Mouse (Mus musculus): ENCODE measurements around the gene Bmx.

Bmx gene

DNA sequence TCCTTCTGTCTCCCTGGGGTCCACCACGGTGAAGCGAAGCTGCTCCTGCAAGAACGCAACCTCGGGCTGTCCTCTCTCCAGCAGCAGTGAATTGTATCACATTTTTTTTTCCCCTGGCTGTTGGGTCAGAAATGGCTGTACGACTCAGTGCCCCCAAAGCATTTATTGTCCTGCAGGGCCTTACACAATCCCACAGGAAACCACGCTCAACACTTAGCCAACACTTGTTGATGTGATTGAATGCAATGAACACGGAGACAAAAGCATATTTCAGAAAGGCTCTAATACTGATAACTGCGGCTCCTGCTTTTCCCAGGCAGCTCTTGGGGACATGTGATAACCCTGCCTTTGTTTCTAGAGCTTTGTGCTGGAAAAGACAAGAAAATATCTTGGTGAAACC, at the start of gene Bmx:
Gene Bmx (minus strand): TSS at position 137 of the 400 bp plus-strand sequence.
- peak in 1 of 2 experiments; percentile 10 for DNase-seq

- DNase-seq, result no peak
Measured at GRCm38 (mm10) chrX:164306250-164306649, 48.3 kb upstream of the Bmx start.

DNA sequence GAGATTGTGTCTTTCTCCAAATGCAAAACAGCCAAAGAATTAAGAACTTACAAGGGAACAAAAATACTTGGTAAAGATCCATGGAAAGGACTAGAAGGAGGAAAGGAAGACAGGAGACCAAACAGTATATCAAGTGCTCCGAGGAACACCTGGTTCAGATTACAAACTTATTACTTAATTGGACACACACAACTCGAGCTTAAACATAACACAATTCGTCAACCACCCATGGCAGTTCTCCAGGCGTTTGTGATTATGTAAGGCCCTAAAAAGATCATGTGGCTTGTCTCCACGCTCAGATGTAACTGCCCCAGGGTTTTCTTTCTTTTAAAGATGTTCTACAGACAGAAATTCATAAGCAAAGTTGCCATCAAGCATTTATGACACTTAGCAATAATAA, 33.2 kb upstream of the Bmx start:
- no peak for DNase-seq

- DNase-seq, result peak; percentile 23 to 30
Measured at GRCm38 (mm10) chrX:164287077-164287476, 29.1 kb upstream of the Bmx start.

DNA sequence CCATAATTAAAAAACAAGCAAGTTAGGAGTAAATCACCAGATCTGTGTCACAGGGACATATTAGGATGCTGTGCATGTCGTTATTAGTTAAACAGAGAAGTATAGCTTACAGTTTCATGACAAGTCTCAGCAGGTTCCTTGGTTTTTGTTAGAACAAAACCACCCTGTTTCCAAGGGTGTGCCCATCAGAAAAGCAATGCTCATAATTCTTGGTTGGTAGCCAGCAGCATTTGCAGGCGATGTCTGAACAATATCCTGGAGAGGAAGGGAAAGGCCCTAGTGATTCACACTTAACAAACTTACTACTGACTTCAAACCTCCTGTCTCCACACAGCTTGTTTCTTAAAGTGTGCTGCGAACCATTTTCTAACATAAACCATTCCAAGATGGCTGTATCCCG, 25.8 kb upstream of the Bmx start:
- DNase-seq, result no peak

GRCm38 (mm10) chrX:164280918-164281647, 23.1 kb upstream of the Bmx start:
- DNase-seq, result no peak

- no peak for DNase-seq
Measured at GRCm38 (mm10) chrX:164275536-164275935, 17.5 kb upstream of the Bmx start.

- no peak for DNase-seq
Measured at GRCm38 (mm10) chrX:164270603-164271002, 12.6 kb upstream of the Bmx start.

DNA sequence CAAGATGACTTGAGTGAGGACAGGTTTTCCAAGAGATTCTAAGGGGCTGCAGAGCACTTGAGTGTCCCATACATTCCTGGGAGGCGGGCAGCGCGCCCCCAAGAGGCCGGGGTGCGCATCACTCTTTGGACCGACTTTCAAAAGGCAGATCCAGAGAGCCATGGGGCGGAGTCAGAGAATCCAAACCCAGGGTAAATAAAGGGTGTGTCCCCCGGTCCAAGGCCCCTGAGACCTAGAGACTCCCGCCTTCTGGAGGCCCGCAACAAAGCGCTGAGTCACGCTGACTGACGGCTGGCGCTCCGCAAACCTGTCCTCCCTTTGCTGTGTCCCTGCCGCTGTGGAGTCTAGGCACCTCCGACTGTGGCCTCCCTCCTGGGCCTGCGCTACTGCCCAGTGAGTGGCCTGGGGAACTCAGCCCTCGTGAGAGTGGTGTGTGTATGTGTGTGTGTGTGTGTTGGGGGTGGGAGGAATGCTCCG, 11.3 kb upstream of the Bmx start, which contains the start of gene Pir:
Gene Pir (plus strand): TSS at position 87 of the 477 bp plus-strand sequence.
- peak; percentile 61 to 75 for DNase-seq

GRCm38 (mm10) chrX:164264861-164265260, 6.9 kb upstream of the Bmx start:
- no peak for DNase-seq

GRCm38 (mm10) chrX:164262286-164262685, 4.3 kb upstream of the Bmx start:
- DNase-seq, result no peak

GRCm38 (mm10) chrX:164258662-164259061, 669 bp upstream of the Bmx start:
- no peak for DNase-seq

DNA sequence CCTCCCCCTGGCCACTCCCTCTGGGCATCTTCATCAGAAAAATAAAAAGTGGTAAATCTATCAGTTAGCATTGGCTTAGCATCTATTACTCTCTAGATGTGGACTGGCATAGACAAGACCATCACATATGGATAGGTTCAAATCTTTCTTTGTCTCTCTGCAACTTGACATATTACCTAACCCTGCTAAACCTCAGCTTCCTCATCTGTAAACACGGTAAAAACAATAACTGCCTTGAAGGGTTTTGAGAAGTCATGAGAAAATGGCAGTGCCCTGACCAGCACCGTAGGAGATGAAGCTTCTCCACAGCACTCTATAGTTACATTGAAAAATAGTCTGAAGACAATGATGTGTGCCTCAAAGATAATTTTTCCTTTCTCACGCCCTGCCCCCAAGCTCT, 1.5 kb downstream of the Bmx start:
- no peak for DNase-seq

- no peak for DNase-seq
Measured at GRCm38 (mm10) chrX:164246722-164247121, 11.3 kb downstream of the Bmx start.

DNA sequence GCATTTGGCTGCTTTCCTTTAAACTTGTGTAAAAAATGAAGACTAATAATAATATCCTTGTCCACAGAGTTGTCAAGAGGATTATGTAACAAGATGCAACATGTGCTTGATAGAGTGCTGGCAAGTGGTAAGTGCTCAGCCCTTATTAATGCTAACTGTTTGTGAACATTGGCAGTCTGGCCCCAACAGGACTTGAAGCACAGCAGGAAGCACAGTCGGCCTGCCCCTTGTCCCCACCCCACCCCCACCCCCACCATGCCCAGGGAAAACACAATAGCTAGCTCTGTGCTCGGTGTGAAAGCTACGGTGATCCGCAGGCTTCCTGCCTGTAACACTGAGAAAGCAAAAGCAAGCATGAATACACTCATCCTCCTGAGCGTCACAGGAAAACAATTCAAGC, 12.3 kb downstream of the Bmx start:
- no peak for DNase-seq

DNA sequence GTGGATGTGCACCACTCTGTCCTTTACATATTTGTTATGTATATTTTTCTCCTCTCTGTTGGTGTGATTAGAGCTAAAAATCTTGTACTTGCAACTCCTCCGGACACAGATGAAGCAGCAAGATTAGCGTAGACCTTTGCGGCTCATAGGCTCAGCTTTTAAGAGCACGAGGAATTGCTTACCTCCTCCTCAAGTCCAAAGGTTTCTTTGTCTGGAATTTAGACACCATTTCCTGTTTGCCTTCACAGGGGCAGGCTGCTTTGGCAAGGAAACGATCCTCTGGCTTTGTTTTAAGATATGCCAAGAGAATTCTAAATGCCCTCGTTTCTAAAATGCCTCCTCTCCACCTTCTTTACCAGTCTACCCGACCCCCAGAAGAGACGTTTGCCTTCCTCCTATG, 24.6 kb downstream of the Bmx start:
- DNase-seq, result peak in 1 of 2 experiments; percentile 5

DNA sequence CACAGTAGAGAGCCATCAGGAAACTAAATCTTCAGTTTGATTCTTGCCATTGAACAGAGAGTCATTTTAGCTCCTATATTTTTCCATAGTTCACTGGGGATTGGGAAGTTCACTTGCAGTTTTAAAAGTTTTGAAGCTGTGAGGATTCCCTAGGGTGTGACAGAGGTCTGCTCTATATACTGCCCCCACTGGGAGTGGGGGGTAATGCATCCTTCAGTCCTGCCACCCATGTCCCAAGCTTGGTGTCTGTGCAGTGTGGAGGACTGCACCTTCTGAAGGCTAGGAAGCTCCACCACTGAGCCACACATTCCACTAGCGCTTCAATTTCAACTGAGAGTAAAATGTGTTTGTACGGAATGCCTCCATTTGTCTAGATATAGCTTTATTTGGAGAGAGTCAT, 36.0 kb downstream of the Bmx start:
- peak; percentile 16 to 40 for DNase-seq

GRCm38 (mm10) chrX:164200547-164200946, 57.4 kb downstream of the Bmx start:
- DNase-seq, result no peak

GRCm38 (mm10) chrX:164197679-164198078, 60.3 kb downstream of the Bmx start:
- no peak for DNase-seq

DNA sequence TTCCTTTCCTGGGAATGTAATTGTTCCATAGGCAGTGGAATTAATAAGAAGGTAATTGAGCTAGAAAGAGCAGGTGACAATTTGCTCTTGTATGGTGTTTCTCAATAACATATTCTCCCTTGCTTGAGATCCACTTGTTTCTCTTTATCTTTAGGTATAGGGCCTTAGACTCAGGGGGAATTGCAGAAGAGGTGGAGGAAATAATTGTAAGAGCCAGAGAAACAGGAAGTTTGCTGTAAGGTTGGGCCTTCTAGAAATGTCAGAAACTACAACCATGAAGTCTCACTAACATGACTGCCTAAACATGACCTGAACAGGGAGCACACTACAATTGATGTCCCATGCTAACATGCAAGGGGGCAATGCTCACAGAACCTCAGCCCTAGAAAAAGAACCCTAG, 68.1 kb downstream of the Bmx start:
- no peak for DNase-seq

DNA sequence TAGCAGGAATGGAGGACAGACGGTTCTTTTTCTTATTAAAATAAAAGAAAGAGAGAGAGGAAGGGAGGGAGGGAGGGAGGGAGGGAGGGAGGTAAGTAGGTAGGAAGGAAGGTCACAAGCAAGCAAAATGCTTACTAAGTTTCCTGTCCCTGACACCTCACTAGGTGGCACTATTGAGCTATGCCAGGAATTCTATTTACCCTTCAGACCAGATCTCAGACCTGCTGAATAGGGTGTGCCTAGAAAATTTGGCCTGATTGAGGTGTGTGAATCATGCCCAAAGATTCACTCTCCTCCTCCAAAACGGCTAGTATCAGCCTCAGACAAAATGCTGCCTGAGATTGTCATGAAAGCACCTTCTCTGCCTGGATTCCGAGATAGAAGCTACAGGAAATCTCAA, 74.1 kb downstream of the Bmx start:
- DNase-seq, result peak; percentile 20 to 27

DNA sequence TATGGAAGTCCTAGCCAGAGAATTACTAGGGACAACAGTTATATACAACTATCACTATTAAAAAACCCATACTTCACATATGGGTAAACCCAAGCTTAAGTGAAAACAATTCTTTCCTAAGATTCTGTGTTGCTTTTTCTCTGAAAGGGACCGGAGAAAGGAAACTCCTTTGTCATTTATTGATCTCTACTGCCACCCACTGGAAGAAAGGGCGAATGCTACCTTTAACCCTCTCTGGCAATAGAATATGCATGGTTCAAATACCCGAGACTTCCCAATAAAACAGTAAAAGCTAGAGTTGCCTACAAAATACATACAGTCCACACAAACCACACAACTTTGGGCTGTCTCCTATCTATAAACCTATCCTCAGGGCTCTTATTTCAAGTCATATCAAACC, 78.2 kb downstream of the Bmx start:
- peak; percentile 54 to 55 for DNase-seq

- no peak for DNase-seq
Measured at GRCm38 (mm10) chrX:164178856-164179255, 79.1 kb downstream of the Bmx start.

- DNase-seq, result no peak
Measured at GRCm38 (mm10) chrX:164175780-164176179, 82.2 kb downstream of the Bmx start.

DNA sequence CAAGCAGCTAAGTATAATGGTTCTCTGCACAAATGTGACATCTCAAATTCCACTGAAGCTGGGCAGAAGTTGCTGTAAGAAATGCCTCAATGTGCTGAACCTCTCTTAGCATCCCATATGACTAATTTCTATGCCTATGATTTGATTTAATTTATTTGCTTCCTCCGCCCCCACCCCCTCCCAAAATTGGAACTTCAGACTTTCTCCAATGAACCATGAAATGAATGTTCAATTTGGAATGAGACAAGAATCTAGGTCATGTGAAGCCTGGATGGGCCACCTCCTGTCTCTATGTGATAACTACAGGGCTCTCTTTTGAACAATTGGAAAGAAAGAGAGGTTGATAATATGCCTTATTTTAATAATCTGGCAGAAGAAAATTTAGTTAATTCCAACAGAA, 82.7 kb downstream of the Bmx start:
- no peak for DNase-seq

All from kidney, postnatal 4 days (tissue).